Mouse (Mus musculus): ENCODE measurements around the gene 4930519G04Rik. TPM values are rescaled to one million over a fixed set of nuclear protein-coding genes. Genes with fewer than 3 reads are reported as not detected.

Gene 4930519G04Rik
- polyA plus RNA-seq, 1 experiment from 2014 or later = not detected

DNA sequence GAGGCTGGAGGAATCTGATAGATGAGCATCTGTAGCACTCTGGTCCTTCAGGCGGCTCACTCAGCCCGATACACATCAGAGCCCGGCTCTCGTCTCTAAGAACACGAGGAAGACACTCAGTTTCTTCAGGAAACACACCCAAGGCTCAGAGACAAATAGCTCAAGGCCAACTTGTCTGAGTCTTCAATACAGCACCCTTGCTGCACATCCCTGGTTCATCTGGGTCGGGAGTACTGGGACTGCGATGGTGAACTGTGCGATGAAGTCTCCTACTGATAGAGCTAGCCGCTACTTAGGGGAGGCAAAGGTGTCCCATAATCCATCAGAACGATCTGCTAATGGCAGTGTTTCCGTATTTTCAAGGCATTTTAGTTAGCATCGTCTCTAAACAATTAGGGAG lies 5.1 kb downstream of the 4930519G04Rik start, which contains the start of gene Gm9936:
Gene Gm9936 (minus strand): TSS at position 101 of the 400 bp plus-strand sequence.
- no peak for DNase-seq (ENCODE audit: low spot score)
- Histone ChIP-seq H3K27ac (ENCODE audit: low read depth, low read length) (no peak within 1 kb of the TSS), H3K27me3 (ENCODE audit: control insufficient read depth, insufficient read depth, low read length) (no peaks in the 10 kb centered on the region), H3K4me2 (replicated peaks; ENCODE audit: low read depth, low read length) (peak within 1 kb of the TSS; percentile 53), H3K36me3 (ENCODE audit: control insufficient read depth, insufficient read depth, low read length) (no peaks in the 10 kb centered on the region), H3K4me3 (ENCODE audit: low read depth, low read length) (peak within 1 kb of the TSS; percentile 26), H3K9ac (ENCODE audit: low read depth, low read length) (peak within 1 kb of the TSS; percentile 58), H3K9me3 (ENCODE audit: control insufficient read depth, low read length) (no peaks in the 10 kb centered on the region), H3K4me1 (replicated peaks; ENCODE audit: control insufficient read depth, insufficient read depth, low read length) (0 out of 2 replicates have a peak, but pooled peaks cover 2% of the 10 kb centered on the region)
- WGBS = 85% methylated on average over 12 of the region's 12 CpGs
- no peak for ATAC-seq (ENCODE audit: low FRiP score)

DNA sequence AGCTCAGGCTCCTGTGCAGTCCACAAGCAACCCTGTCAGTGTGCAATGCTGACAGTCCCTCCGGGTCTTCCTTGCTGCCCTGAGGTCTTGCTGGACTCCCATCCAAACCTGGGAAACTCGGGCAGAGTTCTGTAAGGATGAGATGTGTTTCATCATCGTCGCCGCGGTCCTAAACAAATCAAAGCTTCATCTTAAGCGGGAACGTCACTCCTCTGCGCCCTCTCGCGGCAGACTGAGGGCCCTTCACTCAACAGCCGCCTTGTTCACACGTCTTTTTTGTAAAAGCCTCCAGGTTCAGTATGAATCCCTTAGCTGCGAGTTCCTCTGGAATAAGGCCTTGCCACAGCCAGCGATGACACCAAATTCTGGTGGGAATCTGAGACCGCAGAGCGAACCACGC lies 5.8 kb downstream of the 4930519G04Rik start:
- WGBS = 9% methylated on average over 18 of the region's 18 CpGs
- DNase-seq (ENCODE audit: low spot score) (peak; percentile 93), ATAC-seq (ENCODE audit: low FRiP score) (no peak)
- Histone ChIP-seq H3K4me3 (ENCODE audit: low read depth, low read length) (peak overlapping the region; percentile 26), H3K27me3 (ENCODE audit: control insufficient read depth, insufficient read depth, low read length) (no peaks in the 10 kb centered on the region), H3K4me1 (replicated peaks; ENCODE audit: control insufficient read depth, insufficient read depth, low read length) (0 out of 2 replicates have a peak, but pooled peaks cover 2% of the 10 kb centered on the region), H3K9me3 (ENCODE audit: control insufficient read depth, low read length) (no peaks in the 10 kb centered on the region), H3K36me3 (ENCODE audit: control insufficient read depth, insufficient read depth, low read length) (no peaks in the 10 kb centered on the region), H3K27ac (ENCODE audit: low read depth, low read length) (no peak overlapping the region), H3K4me2 (replicated peaks; ENCODE audit: low read depth, low read length) (peak overlapping the region; percentile 53), H3K9ac (ENCODE audit: low read depth, low read length) (peak overlapping the region; percentile 58)

DNA sequence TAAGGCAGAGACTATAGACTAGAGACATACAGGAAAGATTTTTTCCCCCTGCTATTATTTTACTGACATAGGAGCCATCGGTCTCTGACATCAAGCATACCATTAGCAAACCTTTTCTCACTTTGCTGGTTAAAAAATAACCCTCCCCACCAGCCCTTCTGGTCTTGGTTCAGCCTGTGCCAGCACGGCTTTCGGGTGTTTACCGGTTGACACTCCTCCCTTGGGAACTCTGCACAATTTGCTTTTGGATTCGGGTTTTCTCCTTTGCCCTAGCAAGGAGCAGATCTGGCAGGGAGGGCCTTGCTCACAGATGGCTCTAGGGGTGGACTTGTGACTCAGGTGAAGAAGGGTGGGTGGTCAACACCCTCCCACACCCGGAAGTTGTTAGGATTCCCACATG lies 8.3 kb downstream of the 4930519G04Rik start:
- Histone ChIP-seq H3K9me3 (ENCODE audit: control insufficient read depth, low read length) (no peaks in the 10 kb centered on the region), H3K27ac (ENCODE audit: low read depth, low read length) (no peak overlapping the region), H3K9ac (ENCODE audit: low read depth, low read length) (no peak overlapping the region), H3K4me3 (ENCODE audit: low read depth, low read length) (no peak overlapping the region), H3K4me1 (replicated peaks; ENCODE audit: control insufficient read depth, insufficient read depth, low read length) (0 out of 2 replicates have a peak, but pooled peaks cover 2% of the 10 kb centered on the region), H3K4me2 (replicated peaks; ENCODE audit: low read depth, low read length) (no peak overlapping the region), H3K36me3 (ENCODE audit: control insufficient read depth, insufficient read depth, low read length) (no peaks in the 10 kb centered on the region), H3K27me3 (ENCODE audit: control insufficient read depth, insufficient read depth, low read length) (no peaks in the 10 kb centered on the region)
- ATAC-seq (ENCODE audit: low FRiP score) = no peak
- WGBS = 79% methylated on average over 6 of the region's 6 CpGs
- no peak for DNase-seq (ENCODE audit: low spot score)

DNA sequence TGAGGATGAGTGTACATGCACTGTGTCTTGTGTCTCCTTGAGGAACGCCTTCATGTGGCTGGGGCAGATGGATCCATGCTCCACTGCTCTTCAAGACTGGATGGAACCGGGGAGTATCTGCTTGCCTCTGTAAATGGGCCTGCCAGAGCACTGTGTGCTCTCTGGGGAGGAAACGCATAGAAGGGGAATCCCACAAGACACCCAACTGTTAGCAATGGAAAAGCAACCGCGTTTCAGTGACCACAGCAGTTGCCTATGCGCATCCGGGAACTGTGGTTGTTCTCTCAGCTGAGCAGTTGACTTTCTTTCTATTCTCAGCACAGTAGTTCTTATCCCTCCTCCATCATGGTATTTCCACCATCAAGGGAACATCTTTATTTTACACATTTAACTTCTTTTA lies 11.3 kb downstream of the 4930519G04Rik start:
- H3K4me3 ChIP-seq (ENCODE audit: low read depth, low read length) = no peak overlapping the region
- H3K9ac ChIP-seq (ENCODE audit: low read depth, low read length) = 0 out of 2 replicates have a peak overlapping the region, but pooled peaks have one; percentile 11
- H3K27ac ChIP-seq (ENCODE audit: low read depth, low read length) = no peak overlapping the region
- ATAC-seq (ENCODE audit: low FRiP score) = no peak
- H3K4me2 ChIP-seq (replicated peaks; ENCODE audit: low read depth, low read length) = no peak overlapping the region
- H3K27me3 ChIP-seq (ENCODE audit: control insufficient read depth, insufficient read depth, low read length) = no peaks in the 10 kb centered on the region
- WGBS = 85% methylated on average over 7 of the region's 7 CpGs
- H3K9me3 ChIP-seq (ENCODE audit: control insufficient read depth, low read length) = peaks cover 3% of the 10 kb centered on the region; the same call in 1 of the 2 replicates
- no peaks in the 10 kb centered on the region for H3K4me1 ChIP-seq (replicated peaks; ENCODE audit: control insufficient read depth, insufficient read depth, low read length)
- no peak for DNase-seq (ENCODE audit: low spot score)
- H3K36me3 ChIP-seq (ENCODE audit: control insufficient read depth, insufficient read depth, low read length) = no peaks in the 10 kb centered on the region

DNA sequence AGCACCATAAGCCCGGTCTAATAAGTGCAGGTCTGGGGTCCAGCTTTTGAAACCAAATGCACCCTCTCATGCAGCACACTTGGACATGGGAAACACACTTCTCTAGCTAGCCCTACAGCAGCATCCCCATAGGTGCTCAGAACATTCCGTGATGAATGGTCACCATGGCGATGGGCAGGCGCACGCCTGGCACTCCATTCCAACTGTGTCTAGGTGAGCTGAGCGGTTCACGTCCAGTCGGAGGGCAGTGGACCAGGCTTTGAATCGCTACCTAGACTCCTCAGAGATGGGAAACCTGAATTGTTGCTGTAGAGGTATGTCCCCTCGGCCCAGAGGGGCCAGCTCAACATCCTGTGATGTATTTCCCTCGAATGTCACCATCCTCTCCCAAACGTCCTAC lies 11.8 kb downstream of the 4930519G04Rik start:
- Histone ChIP-seq H3K9me3 (ENCODE audit: control insufficient read depth, low read length) (peaks cover 3% of the 10 kb centered on the region; the same call in 1 of the 2 replicates), H3K4me3 (ENCODE audit: low read depth, low read length) (no peak overlapping the region), H3K9ac (ENCODE audit: low read depth, low read length) (no peak overlapping the region), H3K36me3 (ENCODE audit: control insufficient read depth, insufficient read depth, low read length) (no peaks in the 10 kb centered on the region), H3K27me3 (ENCODE audit: control insufficient read depth, insufficient read depth, low read length) (no peaks in the 10 kb centered on the region), H3K27ac (ENCODE audit: low read depth, low read length) (no peak overlapping the region), H3K4me2 (replicated peaks; ENCODE audit: low read depth, low read length) (no peak overlapping the region), H3K4me1 (replicated peaks; ENCODE audit: control insufficient read depth, insufficient read depth, low read length) (no peaks in the 10 kb centered on the region)
- 92% methylated on average over 12 of the region's 12 CpGs for WGBS
- ATAC-seq (ENCODE audit: low FRiP score) (no peak), DNase-seq (ENCODE audit: low spot score) (no peak)

DNA sequence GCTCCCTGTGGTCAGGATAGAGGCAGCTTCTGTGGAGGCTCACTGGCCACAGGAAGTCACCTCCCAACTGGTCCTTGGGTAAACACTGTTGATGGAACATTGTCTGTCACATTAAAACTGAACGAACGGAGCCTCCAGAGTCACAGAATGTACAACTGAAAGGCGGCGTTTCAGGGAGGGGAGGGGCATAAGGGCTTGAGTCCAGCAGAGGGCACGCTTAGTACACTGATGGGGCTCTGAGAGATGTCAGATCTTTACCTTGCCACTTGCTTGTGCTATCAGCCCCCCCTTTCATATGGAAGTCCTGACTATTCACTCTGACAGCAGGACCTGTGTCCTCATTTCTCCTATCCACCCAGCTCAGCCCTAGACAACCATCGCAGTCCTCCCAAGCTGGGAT lies 22.4 kb downstream of the 4930519G04Rik start:
- no peak overlapping the region for H3K27ac ChIP-seq (ENCODE audit: low read depth, low read length)
- DNase-seq (ENCODE audit: low spot score) = no peak

DNA sequence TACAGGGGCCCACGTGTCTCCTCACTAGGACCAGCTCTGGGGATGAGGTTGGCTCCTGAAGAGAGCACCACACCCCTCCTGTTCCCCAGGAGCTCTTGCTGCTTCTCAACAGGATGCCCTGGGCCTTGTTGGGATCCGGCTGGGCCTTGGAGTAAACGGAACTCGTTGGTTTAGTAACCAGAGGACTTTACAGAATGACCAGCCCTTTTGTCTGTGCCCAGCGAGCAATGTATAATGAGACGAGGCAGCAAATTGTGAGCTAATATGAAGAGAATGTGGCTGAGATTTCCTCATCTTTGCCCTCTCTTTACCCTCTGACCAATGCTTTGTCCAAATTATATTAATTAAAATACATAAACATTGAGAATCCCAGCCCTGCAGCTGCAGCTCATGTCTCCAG lies 22.9 kb downstream of the 4930519G04Rik start:
- Histone ChIP-seq H3K36me3 (ENCODE audit: control insufficient read depth, insufficient read depth, low read length) (no peaks in the 10 kb centered on the region), H3K9ac (ENCODE audit: low read depth, low read length) (no peak overlapping the region), H3K4me2 (replicated peaks; ENCODE audit: low read depth, low read length) (no peak overlapping the region), H3K9me3 (ENCODE audit: control insufficient read depth, low read length) (no peaks in the 10 kb centered on the region), H3K27me3 (ENCODE audit: control insufficient read depth, insufficient read depth, low read length) (no peaks in the 10 kb centered on the region), H3K4me3 (ENCODE audit: low read depth, low read length) (no peak overlapping the region), H3K4me1 (replicated peaks; ENCODE audit: control insufficient read depth, insufficient read depth, low read length) (no peaks in the 10 kb centered on the region), H3K27ac (ENCODE audit: low read depth, low read length) (no peak overlapping the region)
- DNase-seq (ENCODE audit: low spot score) (no peak), ATAC-seq (ENCODE audit: low FRiP score) (no peak)
- 27% methylated on average over 6 of the region's 6 CpGs for WGBS

More for the DNA sequence above, 22.4 kb downstream of the 4930519G04Rik start:
- WGBS = 69% methylated on average over 6 of the region's 6 CpGs
- Histone ChIP-seq H3K36me3 (ENCODE audit: control insufficient read depth, insufficient read depth, low read length) (no peaks in the 10 kb centered on the region), H3K9ac (ENCODE audit: low read depth, low read length) (no peak overlapping the region), H3K4me2 (replicated peaks; ENCODE audit: low read depth, low read length) (no peak overlapping the region), H3K27me3 (ENCODE audit: control insufficient read depth, insufficient read depth, low read length) (no peaks in the 10 kb centered on the region), H3K9me3 (ENCODE audit: control insufficient read depth, low read length) (no peaks in the 10 kb centered on the region), H3K4me1 (replicated peaks; ENCODE audit: control insufficient read depth, insufficient read depth, low read length) (no peaks in the 10 kb centered on the region), H3K4me3 (ENCODE audit: low read depth, low read length) (no peak overlapping the region)
- no peak for ATAC-seq (ENCODE audit: low FRiP score)

DNA sequence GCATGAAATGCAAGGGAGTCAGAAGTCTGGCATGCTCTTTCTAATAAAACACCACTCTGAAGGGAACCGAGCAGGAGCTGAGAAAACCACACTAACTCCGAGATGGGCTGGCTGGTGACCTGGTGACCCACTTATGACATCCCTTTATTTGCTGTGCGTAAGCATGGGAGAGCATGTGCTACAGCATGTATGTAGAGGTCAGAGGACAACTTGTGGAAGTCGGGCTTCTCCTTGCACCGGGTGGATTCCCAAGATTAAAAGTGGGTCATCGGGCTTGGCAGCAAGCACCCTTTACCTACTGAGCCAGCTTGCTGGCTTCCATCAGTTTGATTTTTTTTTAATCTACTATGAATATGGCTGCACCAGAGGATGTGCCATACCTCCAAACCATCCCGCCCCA lies 24.0 kb downstream of the 4930519G04Rik start:
- ATAC-seq (ENCODE audit: low FRiP score) (no peak), DNase-seq (ENCODE audit: low spot score) (no peak)
- Histone ChIP-seq H3K9ac (ENCODE audit: low read depth, low read length) (no peak overlapping the region), H3K36me3 (ENCODE audit: control insufficient read depth, insufficient read depth, low read length) (no peaks in the 10 kb centered on the region), H3K9me3 (ENCODE audit: control insufficient read depth, low read length) (no peaks in the 10 kb centered on the region), H3K4me2 (replicated peaks; ENCODE audit: low read depth, low read length) (no peak overlapping the region), H3K4me1 (replicated peaks; ENCODE audit: control insufficient read depth, insufficient read depth, low read length) (no peaks in the 10 kb centered on the region), H3K27me3 (ENCODE audit: control insufficient read depth, insufficient read depth, low read length) (no peaks in the 10 kb centered on the region), H3K4me3 (ENCODE audit: low read depth, low read length) (no peak overlapping the region), H3K27ac (ENCODE audit: low read depth, low read length) (no peak overlapping the region)
- 70% methylated on average over 7 of the region's 7 CpGs for WGBS

DNA sequence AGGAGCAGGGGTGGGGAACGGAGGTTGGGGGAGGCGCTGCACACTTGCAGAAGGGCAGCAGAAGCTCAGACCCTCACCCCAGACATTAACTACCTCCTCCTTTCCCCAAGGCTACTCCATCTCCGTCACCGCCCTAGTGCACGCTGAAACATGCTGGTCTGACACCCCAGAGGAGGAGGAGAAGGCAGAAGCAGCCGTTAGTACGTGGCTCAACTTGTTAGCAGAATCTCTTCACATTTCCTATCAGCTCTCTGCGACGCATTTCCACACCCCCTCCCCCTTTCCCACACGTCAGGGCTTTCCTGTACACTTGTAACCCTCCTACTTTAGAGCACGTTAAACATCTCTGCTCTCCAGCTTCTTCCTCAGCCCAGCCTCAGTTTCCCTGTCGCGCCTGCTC lies 25.9 kb downstream of the 4930519G04Rik start:
- no peaks in the 10 kb centered on the region for H3K4me1 ChIP-seq (replicated peaks; ENCODE audit: control insufficient read depth, insufficient read depth, low read length)
- H3K9me3 ChIP-seq (ENCODE audit: control insufficient read depth, low read length) = no peaks in the 10 kb centered on the region
- no peaks in the 10 kb centered on the region for H3K27me3 ChIP-seq (ENCODE audit: control insufficient read depth, insufficient read depth, low read length)
- no peak overlapping the region for H3K4me3 ChIP-seq (ENCODE audit: low read depth, low read length)
- no peak overlapping the region for H3K27ac ChIP-seq (ENCODE audit: low read depth, low read length)
- no peak overlapping the region for H3K4me2 ChIP-seq (replicated peaks; ENCODE audit: low read depth, low read length)
- DNase-seq (ENCODE audit: low spot score) = no peak
- ATAC-seq (ENCODE audit: low FRiP score) = no peak
- no peak overlapping the region for H3K9ac ChIP-seq (ENCODE audit: low read depth, low read length)
- 64% methylated on average over 13 of the region's 13 CpGs for WGBS
- no peaks in the 10 kb centered on the region for H3K36me3 ChIP-seq (ENCODE audit: control insufficient read depth, insufficient read depth, low read length)
